Mouse (Mus musculus) G1E (cell line): ENCODE results near the gene Zranb3. TPM values are rescaled to one million over a fixed set of nuclear protein-coding genes. Genes with fewer than 3 reads are reported as not detected.

Experiments
- ATAC-seq: 2 replicates; pipeline ENCODE4 v1.8.0; 2016; ENCODE audit warnings: mild to moderate bottlenecking; ENCODE audit not compliant: insufficient number of reproducible peaks, poor library complexity, low FRiP score, severe bottlenecking; ENCODE audit errors: extremely low read depth
- DNase-seq: peaks from one replicate; pipeline ENCODE4 v3.0.0; 2012; ENCODE audit warnings: low spot score
- H3K27me3 ChIP-seq: 2 replicates; pipeline ENCODE4 v1.6.1; 2012; ENCODE audit warnings: mild to moderate bottlenecking, low read length, inconsistent platforms; ENCODE audit not compliant: insufficient read depth
- H3K36me3 ChIP-seq: replicated peaks from 2 replicates; pipeline ENCODE3; 2012; ENCODE audit warnings: mild to moderate bottlenecking, inconsistent platforms
- H3K4me1 ChIP-seq: 2 replicates; pipeline ENCODE4 v1.6.1; 2012; ENCODE audit warnings: low read depth, low read length, inconsistent platforms, mixed read lengths; ENCODE audit not compliant: insufficient read depth
- H3K4me3 ChIP-seq: 2 replicates; pipeline ENCODE4 v1.5.1; 2012; ENCODE audit warnings: low read depth, mild to moderate bottlenecking, inconsistent platforms, low read length, moderate library complexity, mixed read lengths
- H3K9me3 ChIP-seq: replicated peaks from 2 replicates; pipeline ENCODE4 v1.6.1; 2012; ENCODE audit warnings: inconsistent platforms
- CTCF ChIP-seq: IDR thresholded peaks from 2 replicates; pipeline ENCODE4 v1.5.1; 2012; ENCODE audit warnings: low read depth, low read length, inconsistent platforms, mixed read lengths
- GATA1 ChIP-seq: IDR thresholded peaks from 2 replicates; pipeline ENCODE4 v1.6.1; 2012; ENCODE audit warnings: borderline replicate concordance, low read length, inconsistent platforms, mixed read lengths
- GATA2 ChIP-seq: IDR thresholded peaks from 2 replicates; pipeline ENCODE4 v1.6.1; 2012; ENCODE audit warnings: low read depth, low read length, inconsistent platforms, borderline replicate concordance
- POLR2AphosphoS5 ChIP-seq: IDR thresholded peaks from 2 replicates; pipeline ENCODE4 v1.6.1; 2012; ENCODE audit warnings: low read depth, low read length, inconsistent platforms; ENCODE audit not compliant: insufficient replicate concordance
- TAL1 ChIP-seq: conservative IDR thresholded peaks from 2 replicates; pipeline ENCODE4 v1.6.1; 2012; ENCODE audit warnings: low read depth, low read length, inconsistent platforms, mixed read lengths
- polyA plus RNA-seq: library from polyadenylated mRNA; stranded (reverse); fragments of >175 nt; gene quantifications from 2 replicates; pipeline ENCODE4 v1.2.3, GENCODE M21; 2012
- total RNA-seq, 2 experiments: library from RNA; stranded (forward) in 1 of 2; stranded (reverse) in 1 of 2; fragments of 200-1000 nt in 1 of 2; fragments of >200 nt in 1 of 2; fragmentation: Nextera tagmentation in 1 of 2; gene quantifications; 2 replicates each; pipeline ENCODE4 v1.2.3; 2014 to 2017

The Zranb3 gene
- total and polyA plus RNA-seq, 3 experiments = 1.9 to 29.3 (median 28.1) TPM

DNA sequence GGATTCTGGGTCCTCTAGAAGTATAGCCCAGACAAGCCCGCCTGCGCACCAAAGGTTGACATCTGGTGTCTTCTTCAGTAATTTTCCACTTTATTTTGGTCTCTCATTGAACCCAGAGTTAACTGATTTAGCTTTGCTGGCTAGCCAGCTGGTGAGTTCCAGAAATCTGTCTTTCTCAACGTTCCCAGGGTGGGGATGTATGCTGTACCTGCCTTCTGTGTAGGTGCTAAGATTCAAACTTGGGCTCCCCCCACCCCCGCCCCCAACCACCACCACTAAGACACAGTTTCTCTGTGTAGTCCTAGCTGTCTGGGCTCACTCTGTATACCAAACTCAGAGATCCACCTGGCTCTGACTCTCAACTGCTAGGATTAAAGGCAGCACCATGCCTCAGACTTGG lies 128.8 kb downstream of the Zranb3 start:
- Histone ChIP-seq H3K4me1 (no peaks in the 10 kb centered on the region), H3K36me3 (peaks cover 30% of the 10 kb centered on the region), H3K9me3 (no peaks in the 10 kb centered on the region), H3K4me3 (no peak overlapping the region), H3K27me3 (no peaks in the 10 kb centered on the region)
- TF ChIP-seq TAL1 = no peak
- TF ChIP-seq POLR2AphosphoS5 = no peak
- TF ChIP-seq GATA2 = no peak
- TF ChIP-seq GATA1 = no peak
- no peak for TF ChIP-seq CTCF
- ATAC-seq (no peak), DNase-seq (no peak)

DNA sequence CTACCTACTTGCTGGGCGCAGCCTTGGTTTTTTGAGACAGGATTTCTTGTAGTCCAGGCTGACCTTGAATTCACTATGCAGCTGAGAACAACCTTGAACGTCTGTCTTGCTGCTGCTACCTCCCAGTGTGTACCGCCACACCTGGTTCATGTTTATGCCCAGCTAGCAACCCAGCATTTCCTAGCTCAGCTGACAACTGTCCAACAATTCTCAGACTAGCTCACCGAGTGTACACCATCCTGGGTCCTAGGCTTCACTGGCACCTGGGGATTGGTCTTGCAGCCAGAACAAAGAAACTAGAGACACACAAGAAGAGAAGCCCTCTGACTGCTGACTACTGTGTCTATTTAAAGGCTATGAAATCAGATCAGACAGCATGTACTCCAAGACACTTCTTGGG lies 132.0 kb downstream of the Zranb3 start:
- DNase-seq (no peak), ATAC-seq (no peak)
- H3K9me3 ChIP-seq = no peaks in the 10 kb centered on the region
- peaks cover 21% of the 10 kb centered on the region for H3K36me3 ChIP-seq
- no peak for TF ChIP-seq GATA2
- no peak for TF ChIP-seq GATA1
- no peak for TF ChIP-seq CTCF
- no peak for TF ChIP-seq POLR2AphosphoS5
- TF ChIP-seq TAL1 = no peak
- no peaks in the 10 kb centered on the region for H3K27me3 ChIP-seq
- H3K4me3 ChIP-seq = no peak overlapping the region
- no peaks in the 10 kb centered on the region for H3K4me1 ChIP-seq

- DNase-seq = no peak
- peaks cover 34% of the 10 kb centered on the region for H3K36me3 ChIP-seq
- H3K9me3 ChIP-seq = no peaks in the 10 kb centered on the region
- no peak for ATAC-seq
- H3K27me3 ChIP-seq = no peaks in the 10 kb centered on the region
- peaks cover 2% of the 10 kb centered on the region; the same call in 1 of the 2 replicates for H3K4me1 ChIP-seq
- no peak overlapping the region for H3K4me3 ChIP-seq
- TF ChIP-seq GATA1 (no peak), POLR2AphosphoS5 (no peak), GATA2 (no peak), TAL1 (no peak), CTCF (no peak)
Measured at GRCm38 (mm10) chr1:127963326-127963725, 139.5 kb downstream of the Zranb3 start.

DNA sequence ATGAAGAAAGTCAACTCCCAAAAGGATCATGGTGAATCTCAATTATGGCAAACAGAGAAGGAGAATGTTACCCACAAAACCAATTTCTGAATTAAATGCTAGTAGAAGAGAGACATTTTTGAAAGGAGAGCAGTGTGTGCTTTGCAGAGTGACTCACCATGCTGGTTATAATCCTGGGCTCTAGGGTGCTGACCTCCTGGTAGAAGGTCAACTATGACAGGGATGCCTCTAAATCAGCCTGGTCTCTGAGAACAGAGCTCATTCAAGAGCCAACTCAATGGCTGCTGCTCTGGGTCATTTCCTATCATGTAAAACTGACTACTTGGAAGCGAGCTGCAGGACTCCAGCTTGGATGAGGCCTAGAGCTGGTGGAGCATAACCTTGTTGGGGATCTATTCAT lies 141.7 kb downstream of the Zranb3 start:
- H3K9me3 ChIP-seq = no peaks in the 10 kb centered on the region
- peaks cover 45% of the 10 kb centered on the region for H3K36me3 ChIP-seq
- no peaks in the 10 kb centered on the region for H3K27me3 ChIP-seq
- DNase-seq (no peak), ATAC-seq (no peak)
- H3K4me1 ChIP-seq = peaks cover 2% of the 10 kb centered on the region; the same call in 1 of the 2 replicates
- no peak overlapping the region for H3K4me3 ChIP-seq
- TF ChIP-seq CTCF (no peak), POLR2AphosphoS5 (no peak), GATA1 (no peak), GATA2 (no peak), TAL1 (no peak)

- DNase-seq = no peak
- H3K9me3 ChIP-seq = no peaks in the 10 kb centered on the region
- H3K4me3 ChIP-seq = no peak overlapping the region
- peaks cover 2% of the 10 kb centered on the region; the same call in 1 of the 2 replicates for H3K4me1 ChIP-seq
- H3K27me3 ChIP-seq = no peaks in the 10 kb centered on the region
- TF ChIP-seq GATA1 = no peak
- TF ChIP-seq TAL1 = no peak
- no peak for TF ChIP-seq CTCF
- no peak for TF ChIP-seq POLR2AphosphoS5
- no peak for TF ChIP-seq GATA2
- ATAC-seq = no peak
- peaks cover 45% of the 10 kb centered on the region for H3K36me3 ChIP-seq
Measured at GRCm38 (mm10) chr1:127959312-127959718, 143.5 kb downstream of the Zranb3 start.

DNA sequence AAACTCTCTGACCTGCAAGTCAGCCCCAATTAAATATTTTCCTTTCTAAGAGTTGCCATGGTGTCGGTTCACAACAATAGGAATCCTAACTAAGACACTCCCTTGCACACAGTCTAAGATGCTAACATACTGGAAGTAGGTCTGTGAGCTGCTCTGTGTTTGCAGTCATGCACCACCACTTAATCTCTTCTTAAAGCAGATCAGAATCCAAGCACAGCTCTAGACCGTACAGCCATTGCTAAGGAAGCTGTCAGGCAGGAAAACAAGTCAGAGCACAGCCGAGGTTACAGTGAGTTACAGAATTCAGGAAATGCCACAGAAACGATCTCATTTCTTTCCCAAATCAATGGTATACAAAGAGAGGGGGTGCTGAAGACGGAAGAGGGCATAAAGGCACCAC lies 144.0 kb downstream of the Zranb3 start:
- H3K9me3 ChIP-seq = no peaks in the 10 kb centered on the region
- DNase-seq (no peak), ATAC-seq (no peak)
- H3K4me3 ChIP-seq = no peak overlapping the region
- no peaks in the 10 kb centered on the region for H3K27me3 ChIP-seq
- TF ChIP-seq GATA2 (no peak), TAL1 (no peak), CTCF (no peak), POLR2AphosphoS5 (no peak), GATA1 (no peak)
- H3K36me3 ChIP-seq = peaks cover 44% of the 10 kb centered on the region
- H3K4me1 ChIP-seq = peaks cover 2% of the 10 kb centered on the region; the same call in 1 of the 2 replicates

- TF ChIP-seq CTCF (no peak), POLR2AphosphoS5 (no peak), TAL1 (no peak), GATA1 (no peak), GATA2 (no peak)
- ATAC-seq (no peak), DNase-seq (no peak)
- Histone ChIP-seq H3K4me1 (peaks cover 2% of the 10 kb centered on the region; the same call in 1 of the 2 replicates), H3K27me3 (no peaks in the 10 kb centered on the region), H3K9me3 (no peaks in the 10 kb centered on the region), H3K4me3 (no peak overlapping the region), H3K36me3 (peaks cover 50% of the 10 kb centered on the region)
Measured at GRCm38 (mm10) chr1:127956524-127956923, 146.3 kb downstream of the Zranb3 start.
